Mouse (Mus musculus) MEL (cell line): ENCODE measurements around the gene Med24. TPM values are rescaled to one million over a fixed set of nuclear protein-coding genes. Genes with fewer than 3 reads are reported as not detected.

Experiments
- DNase-seq: peaks from one replicate; pipeline ENCODE4 v3.0.0; 2011; ENCODE audit warnings: low read depth, low spot score
- H3K27ac ChIP-seq: 2 replicates; pipeline ENCODE4 v1.5.1; 2012; ENCODE audit warnings: low read depth, mild to moderate bottlenecking, control low read depth, low read length, moderate library complexity; ENCODE audit not compliant: control insufficient read depth
- H3K27me3 ChIP-seq, 2 experiments: fragments of 150-350 bp in 1 of 2; sonication (generic) in 1 of 2; 2 replicates each; pipeline ENCODE4 v1.6.1; 2012; ENCODE audit warnings: low read length in 2 of 2, mild to moderate bottlenecking in 2 of 2, improper control_type of control experiment in 1 of 2, moderate library complexity in 1 of 2; ENCODE audit not compliant: insufficient read depth in 2 of 2, control insufficient read depth in 1 of 2
- H3K36me3 ChIP-seq, 2 experiments: 2 replicates each; pipeline ENCODE4 v1.6.1; 2012 to 2014; ENCODE audit warnings: low read length in 2 of 2, improper control_type of control experiment in 1 of 2, inconsistent platforms in 1 of 2, mild to moderate bottlenecking in 1 of 2; ENCODE audit not compliant: insufficient read depth in 2 of 2, control insufficient read depth in 1 of 2
- H3K4me1 ChIP-seq, 2 experiments: fragments of 150-350 bp in 1 of 2; sonication (generic) in 1 of 2; 2 replicates each; pipeline ENCODE4 v1.6.1; 2012; ENCODE audit warnings: low read length in 2 of 2, improper control_type of control experiment in 1 of 2, mild to moderate bottlenecking in 1 of 2; ENCODE audit not compliant: insufficient read depth in 2 of 2, control insufficient read depth in 1 of 2
- H3K4me3 ChIP-seq, 2 experiments: fragments of 150-350 bp in 1 of 2; sonication (generic) in 1 of 2; 2 replicates each; pipeline ENCODE4 v1.5.1; 2012; ENCODE audit warnings: low read depth in 2 of 2, low read length in 2 of 2, mild to moderate bottlenecking in 2 of 2, moderate library complexity in 2 of 2, control low read depth in 1 of 2, improper control_type of control experiment in 1 of 2; ENCODE audit not compliant: control insufficient read depth in 1 of 2, insufficient read depth in 1 of 2
- H3K79me2 ChIP-seq: 2 replicates; pipeline ENCODE4 v1.6.1; 2012; ENCODE audit warnings: mild to moderate bottlenecking, low read length, moderate library complexity; ENCODE audit not compliant: control insufficient read depth, poor library complexity, insufficient read depth
- H3K9ac ChIP-seq: 2 replicates; pipeline ENCODE4 v1.6.1; 2012; ENCODE audit warnings: low read depth, mild to moderate bottlenecking, control low read depth, low read length, moderate library complexity; ENCODE audit not compliant: control insufficient read depth, poor library complexity, severe bottlenecking
- H3K9me3 ChIP-seq: fragments of 150-350 bp; sonication (generic); replicated peaks from 2 replicates; pipeline ENCODE4 v1.6.1; 2012; ENCODE audit warnings: mild to moderate bottlenecking, low read length, improper control_type of control experiment, moderate library complexity; ENCODE audit not compliant: insufficient read depth
- BHLHE40 ChIP-seq: IDR thresholded peaks from 2 replicates; pipeline ENCODE4 v1.6.1; 2012; ENCODE audit warnings: low read depth, mild to moderate bottlenecking, inconsistent platforms, low read length, improper control_type of control experiment, borderline replicate concordance
- CHD1 ChIP-seq: IDR thresholded peaks from 2 replicates; pipeline ENCODE4 v1.6.1; 2012; ENCODE audit warnings: low read depth, mild to moderate bottlenecking, inconsistent platforms, low read length, improper control_type of control experiment
- CHD2 ChIP-seq: IDR thresholded peaks from 2 replicates; pipeline ENCODE4 v1.6.1; 2011; ENCODE audit warnings: low read length, improper control_type of control experiment
- CTCF ChIP-seq, 3 experiments: IDR thresholded peaks in 2 of 3; conservative IDR thresholded peaks in 1 of 3; 2 replicates each; pipeline ENCODE4 v1.5.1; 2011 to 2012; ENCODE audit warnings: low read length in 3 of 3, low read depth in 2 of 3, mild to moderate bottlenecking in 2 of 3, improper control_type of control experiment in 1 of 3, inconsistent platforms in 1 of 3, mixed read lengths in 1 of 3, moderate library complexity in 1 of 3; ENCODE audit not compliant: control insufficient read depth in 1 of 3, insufficient read depth in 1 of 3, poor library complexity in 1 of 3, severe bottlenecking in 1 of 3
- E2F4 ChIP-seq: IDR thresholded peaks from 2 replicates; pipeline ENCODE4 v1.6.1; 2011; ENCODE audit warnings: low read depth, low read length, improper control_type of control experiment, borderline replicate concordance
- ELF1 ChIP-seq: IDR thresholded peaks from 2 replicates; pipeline ENCODE4 v1.6.1; 2014; ENCODE audit warnings: low read depth, mild to moderate bottlenecking, inconsistent platforms, low read length, improper control_type of control experiment, moderate library complexity
- EP300 ChIP-seq, 2 experiments: IDR thresholded peaks; 2 replicates each; pipeline ENCODE4 v1.6.1; 2011; ENCODE audit warnings: improper control_type of control experiment in 2 of 2, low read length in 2 of 2, low read depth in 1 of 2, mild to moderate bottlenecking in 1 of 2
- ETS1 ChIP-seq: IDR thresholded peaks from 2 replicates; pipeline ENCODE4 v1.6.1; 2012; ENCODE audit warnings: low read depth, mild to moderate bottlenecking, inconsistent platforms, low read length, improper control_type of control experiment, moderate library complexity
- GABPA ChIP-seq: IDR thresholded peaks from 2 replicates; pipeline ENCODE4 v1.6.1; 2012; ENCODE audit warnings: low read depth, mild to moderate bottlenecking, inconsistent platforms, low read length, improper control_type of control experiment, moderate library complexity
- GATA1 ChIP-seq: IDR thresholded peaks from 2 replicates; pipeline ENCODE4 v1.6.1; 2011; ENCODE audit warnings: low read depth, low read length, improper control_type of control experiment
- HCFC1 ChIP-seq: IDR thresholded peaks from 2 replicates; pipeline ENCODE4 v1.6.1; 2012; ENCODE audit warnings: low read depth, mild to moderate bottlenecking, inconsistent platforms, low read length, improper control_type of control experiment, moderate library complexity
- JUND ChIP-seq: IDR thresholded peaks from 2 replicates; pipeline ENCODE4 v1.6.1; 2011; ENCODE audit warnings: low read depth, mild to moderate bottlenecking, improper control_type of control experiment, low read length
- KAT2A ChIP-seq: conservative IDR thresholded peaks from 2 replicates; pipeline ENCODE4 v1.6.1; 2012; ENCODE audit warnings: low read depth, low read length, improper control_type of control experiment, inconsistent platforms
- MAX ChIP-seq: IDR thresholded peaks from 2 replicates; pipeline ENCODE4 v1.6.1; 2011; ENCODE audit warnings: low read length, improper control_type of control experiment
- MAZ ChIP-seq: IDR thresholded peaks from 2 replicates; pipeline ENCODE4 v1.6.1; 2012; ENCODE audit warnings: low read depth, mild to moderate bottlenecking, inconsistent platforms, low read length, improper control_type of control experiment
- MEF2A ChIP-seq: IDR thresholded peaks from 2 replicates; pipeline ENCODE4 v1.6.1; 2014; ENCODE audit warnings: low read depth, mild to moderate bottlenecking, inconsistent platforms, low read length, improper control_type of control experiment; ENCODE audit not compliant: poor library complexity, insufficient replicate concordance, severe bottlenecking; ENCODE audit errors: extremely low read depth
- MXI1 ChIP-seq: IDR thresholded peaks from 2 replicates; pipeline ENCODE4 v1.6.1; 2011; ENCODE audit warnings: mild to moderate bottlenecking, low read depth, low read length, improper control_type of control experiment
- MYC ChIP-seq: IDR thresholded peaks from 2 replicates; pipeline ENCODE4 v1.6.1; 2011; ENCODE audit warnings: low read depth, mild to moderate bottlenecking, low read length, improper control_type of control experiment, moderate library complexity
- NELFE ChIP-seq: IDR thresholded peaks from 2 replicates; pipeline ENCODE4 v1.6.1; 2011; ENCODE audit warnings: low read depth, low read length, improper control_type of control experiment
- NRF1 ChIP-seq: IDR thresholded peaks from 2 replicates; pipeline ENCODE4 v1.6.1; 2014; ENCODE audit warnings: low read depth, mild to moderate bottlenecking, inconsistent platforms, low read length, improper control_type of control experiment, moderate library complexity; ENCODE audit not compliant: poor library complexity, insufficient read depth, severe bottlenecking
- POLR2A ChIP-seq, 2 experiments: IDR thresholded peaks; 2 replicates each; pipeline ENCODE4 v1.6.1; 2011 to 2012; ENCODE audit warnings: low read length in 2 of 2, mild to moderate bottlenecking in 2 of 2, control low read depth in 1 of 2, improper control_type of control experiment in 1 of 2, low read depth in 1 of 2, moderate library complexity in 1 of 2; ENCODE audit not compliant: control insufficient read depth in 1 of 2, insufficient read depth in 1 of 2, poor library complexity in 1 of 2
- POLR2AphosphoS2 ChIP-seq: IDR thresholded peaks from 2 replicates; pipeline ENCODE4 v1.6.1; 2011; ENCODE audit warnings: low read length, improper control_type of control experiment
- POLR2AphosphoS5 ChIP-seq: IDR thresholded peaks from 2 replicates; pipeline ENCODE4 v1.6.1; 2012; ENCODE audit warnings: low read depth, borderline replicate concordance, mild to moderate bottlenecking, inconsistent platforms, low read length, moderate library complexity, mixed read lengths
- RAD21 ChIP-seq: IDR thresholded peaks from 2 replicates; pipeline ENCODE4 v1.6.1; 2011; ENCODE audit warnings: mild to moderate bottlenecking, low read depth, low read length, improper control_type of control experiment
- RCOR1 ChIP-seq: IDR thresholded peaks from 2 replicates; pipeline ENCODE4 v1.6.1; 2012; ENCODE audit warnings: low read depth, mild to moderate bottlenecking, inconsistent platforms, low read length, improper control_type of control experiment
- SIN3A ChIP-seq: IDR thresholded peaks from 2 replicates; pipeline ENCODE4 v1.6.1; 2012; ENCODE audit warnings: low read length, improper control_type of control experiment, inconsistent platforms
- SMC3 ChIP-seq: IDR thresholded peaks from 2 replicates; pipeline ENCODE4 v1.6.1; 2011; ENCODE audit warnings: low read depth, low read length, improper control_type of control experiment
- TAL1 ChIP-seq: IDR thresholded peaks from 2 replicates; pipeline ENCODE4 v1.6.1; 2012; ENCODE audit warnings: mild to moderate bottlenecking, inconsistent platforms, low read length, moderate library complexity, mixed read lengths
- TBP ChIP-seq: IDR thresholded peaks from 2 replicates; pipeline ENCODE4 v1.8.0; 2011; ENCODE audit warnings: low read depth, low read length, improper control_type of control experiment
- TCF12 ChIP-seq: IDR thresholded peaks from 2 replicates; pipeline ENCODE4 v1.6.1; 2014; ENCODE audit warnings: low read depth, mild to moderate bottlenecking, inconsistent platforms, low read length, improper control_type of control experiment, moderate library complexity
- UBTF ChIP-seq: IDR thresholded peaks from 2 replicates; pipeline ENCODE4 v1.6.1; 2012; ENCODE audit warnings: low read depth, mild to moderate bottlenecking, inconsistent platforms, low read length, improper control_type of control experiment, moderate library complexity, borderline replicate concordance; ENCODE audit not compliant: insufficient read depth
- USF1 ChIP-seq: IDR thresholded peaks from 2 replicates; pipeline ENCODE4 v1.6.1; 2014; ENCODE audit warnings: low read depth, mild to moderate bottlenecking, inconsistent platforms, low read length, improper control_type of control experiment, moderate library complexity
- USF2 ChIP-seq, 2 experiments: IDR thresholded peaks; 2 replicates each; pipeline ENCODE4 v1.6.1; 2011 to 2012; ENCODE audit warnings: improper control_type of control experiment in 2 of 2, low read length in 2 of 2, borderline replicate concordance in 1 of 2, inconsistent platforms in 1 of 2, low read depth in 1 of 2, mild to moderate bottlenecking in 1 of 2; ENCODE audit not compliant: insufficient read depth in 1 of 2
- ZC3H11A ChIP-seq: IDR thresholded peaks from 2 replicates; pipeline ENCODE4 v1.6.1; 2012; ENCODE audit warnings: low read depth, mild to moderate bottlenecking, inconsistent platforms, low read length, improper control_type of control experiment
- ZKSCAN1 ChIP-seq: IDR thresholded peaks from 2 replicates; pipeline ENCODE4 v1.6.1; 2012; ENCODE audit warnings: low read depth, mild to moderate bottlenecking, inconsistent platforms, low read length, improper control_type of control experiment, moderate library complexity
- ZMIZ1 ChIP-seq: IDR thresholded peaks from 2 replicates; pipeline ENCODE4 v1.6.1; 2012; ENCODE audit warnings: low read depth, mild to moderate bottlenecking, inconsistent platforms, low read length, improper control_type of control experiment, moderate library complexity
- ZNF384 ChIP-seq: IDR thresholded peaks from 2 replicates; pipeline ENCODE4 v1.6.1; 2012; ENCODE audit warnings: low read depth, mild to moderate bottlenecking, inconsistent platforms, low read length, improper control_type of control experiment
- polyA plus RNA-seq, 2 experiments: library from polyadenylated mRNA; stranded (reverse) in 1 of 2; unstranded in 1 of 2; fragments of >175 nt in 1 of 2; fragments of >200 nt in 1 of 2; gene quantifications; 2 replicates each; pipeline versions ENCODE4 v1.2.1 to v1.2.4; 2012; ENCODE audit warnings: low replicate concordance in 2 of 2, low read depth in 1 of 2; ENCODE audit not compliant: insufficient read length in 2 of 2, insufficient read depth in 1 of 2, missing spikeins in 1 of 2
- total RNA-seq: library from RNA; depleted of rRNA; stranded (reverse); fragments of 300-350 nt; gene quantifications from 2 replicates; pipeline ENCODE4 v1.2.3, GENCODE M21; 2012

Gene Med24
- total and polyA plus RNA-seq, 3 experiments = 37.5 to 89.8 TPM; not detected in 1

DNA sequence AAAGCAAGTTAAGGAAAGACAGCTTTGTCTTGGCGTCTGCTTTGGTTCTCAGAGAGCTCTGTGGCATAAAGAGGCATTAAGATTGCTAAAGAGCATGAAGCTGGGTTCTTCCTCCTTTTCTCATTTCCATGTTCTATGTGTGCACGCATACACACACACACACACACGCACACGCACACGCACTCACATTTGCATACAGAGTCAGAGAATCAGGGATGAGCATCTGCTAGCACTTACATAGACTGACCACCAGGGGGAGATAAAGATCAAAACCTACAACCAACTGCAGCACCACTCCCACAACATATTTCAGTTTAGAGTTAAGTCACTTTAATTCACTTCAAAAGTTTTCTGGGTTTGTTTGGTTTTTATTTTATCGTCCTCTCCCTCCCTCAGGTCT lies 68.7 kb downstream of the Med24 start:
- no peaks in the 10 kb centered on the region for H3K9me3 ChIP-seq
- H3K27me3 ChIP-seq = peaks cover 0 to 8% of the 10 kb centered on the region in 2 experiments; a peak in 3 of 4 replicates
- H3K36me3 ChIP-seq = 0 out of 4 replicates have a peak, but pooled peaks cover 0 to 2% of the 10 kb centered on the region in 2 experiments
- peak; percentile 89 for DNase-seq
- no peaks in the 10 kb centered on the region for H3K79me2 ChIP-seq
- H3K4me3 ChIP-seq = no peak overlapping the region
- H3K27ac ChIP-seq = no peak overlapping the region
- H3K4me1 ChIP-seq = peaks cover 0 to 12% of the 10 kb centered on the region in 2 experiments; a peak in 2 of 4 replicates
- no peak overlapping the region for H3K9ac ChIP-seq
- TF ChIP-seq MAX = 0 out of 2 replicates have a peak, but pooled peaks have one; percentile 22
- TF ChIP-seq POLR2AphosphoS5 = no peak
- TF ChIP-seq EP300 (IDR thresholded peaks at IDR 0.05; ENCODE audit: low read depth in 1 of 2, low read length in 2 of 2) = no peak
- TF ChIP-seq RAD21 = peak; percentile 67
- TF ChIP-seq USF1 = no peak
- TF ChIP-seq ZKSCAN1 = no peak
- TF ChIP-seq TCF12 = no peak
- TF ChIP-seq ELF1 = no peak
- no peak for TF ChIP-seq E2F4
- peak; percentile 75 for TF ChIP-seq ZC3H11A
- TF ChIP-seq MXI1 = no peak
- TF ChIP-seq ZNF384 = no peak
- TF ChIP-seq HCFC1 = no peak
- TF ChIP-seq TAL1 = no peak
- TF ChIP-seq MAZ = no peak
- TF ChIP-seq NRF1 = 0 out of 2 replicates have a peak, but pooled peaks have one; percentile 13
- TF ChIP-seq CTCF (IDR thresholded peaks at IDR 0.05 in 2 of 3, conservative IDR thresholded peaks at IDR 0.05 in 1 of 3; ENCODE audit: control insufficient read depth in 1 of 3, insufficient read depth in 1 of 3, low read depth in 2 of 3, low read length in 3 of 3, poor library complexity in 1 of 3, severe bottlenecking in 1 of 3) = peak; percentile 49 to 85 (median 83)
- peak; percentile 88 for TF ChIP-seq SMC3
- TF ChIP-seq UBTF = no peak
- TF ChIP-seq SIN3A = no peak; the same call in 1 of the 2 replicates
- TF ChIP-seq ETS1 = 0 out of 2 replicates have a peak, but pooled peaks have one; percentile 40
- peak; percentile 43; the same call in 1 of the 2 replicates for TF ChIP-seq TBP
- TF ChIP-seq POLR2A (IDR thresholded peaks at IDR 0.05; ENCODE audit: control insufficient read depth in 1 of 2, insufficient read depth in 1 of 2, low read depth in 1 of 2, low read length in 2 of 2, poor library complexity in 1 of 2) = no peak
- 0 out of 2 replicates have a peak, but pooled peaks have one; percentile 5 for TF ChIP-seq RCOR1
- TF ChIP-seq ZMIZ1 = no peak
- no peak for TF ChIP-seq USF2 (IDR thresholded peaks at IDR 0.05; ENCODE audit: borderline replicate concordance in 1 of 2, insufficient read depth in 1 of 2, low read depth in 1 of 2, low read length in 2 of 2)
- TF ChIP-seq KAT2A = no peak
- TF ChIP-seq MYC = no peak
- no peak for TF ChIP-seq POLR2AphosphoS2
- TF ChIP-seq GABPA = no peak
- TF ChIP-seq CHD1 = no peak
- no peak for TF ChIP-seq JUND
- TF ChIP-seq CHD2 = no peak
- TF ChIP-seq NELFE = no peak
- no peak for TF ChIP-seq MEF2A
- no peak for TF ChIP-seq BHLHE40
- TF ChIP-seq GATA1 = no peak
